Mouse (Mus musculus) urinary bladder, postnatal 4 days (tissue): ENCODE results near the gene Fam19a1.

Experiments used
- DNase-seq, 2 experiments: peaks; one replicate each; pipeline ENCODE4 v3.0.0; 2021 to 2022; ENCODE audit warnings: low spot score in 2 of 2

Fam19a1 gene

DNA sequence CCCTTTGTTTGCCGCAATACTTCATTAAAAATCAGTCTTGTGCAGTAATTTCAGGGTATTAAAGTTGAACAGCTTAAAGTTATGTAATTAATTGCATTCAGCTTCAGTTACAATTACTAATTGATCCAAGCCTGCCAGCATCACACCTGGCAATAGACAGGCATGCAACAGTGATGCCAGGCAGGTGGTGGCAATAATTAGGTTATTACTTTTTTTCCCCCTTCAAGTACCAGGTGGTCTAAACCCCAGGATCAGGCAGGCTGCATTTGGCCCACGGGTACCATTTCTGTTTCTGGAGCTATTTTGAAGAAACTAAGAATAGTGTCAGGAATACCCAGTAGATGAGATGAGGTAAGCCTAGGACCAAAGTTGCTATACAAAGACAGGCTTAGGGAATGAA is 141.9 kb downstream of the Fam19a1 start:
- no peak for DNase-seq

DNA sequence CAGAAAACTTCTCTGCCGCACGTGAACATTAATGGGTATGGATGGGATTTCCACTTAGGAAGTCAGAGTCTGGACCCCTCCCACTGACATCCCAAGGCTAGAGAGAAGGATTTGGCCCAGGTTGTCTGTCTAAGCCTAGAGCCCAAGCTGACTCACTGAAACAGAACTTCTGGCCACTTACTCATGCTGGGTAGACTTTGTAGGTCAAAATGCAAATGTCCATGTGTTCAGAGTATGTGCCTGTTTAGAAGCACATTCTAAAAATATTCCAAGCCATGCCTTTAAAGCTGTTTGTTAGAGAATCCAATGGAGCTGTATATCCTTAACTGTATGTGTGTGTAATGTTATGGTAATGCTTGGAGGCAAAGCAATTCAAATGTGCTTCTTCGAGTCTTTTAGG is 145.7 kb downstream of the Fam19a1 start:
- no peak for DNase-seq

DNA sequence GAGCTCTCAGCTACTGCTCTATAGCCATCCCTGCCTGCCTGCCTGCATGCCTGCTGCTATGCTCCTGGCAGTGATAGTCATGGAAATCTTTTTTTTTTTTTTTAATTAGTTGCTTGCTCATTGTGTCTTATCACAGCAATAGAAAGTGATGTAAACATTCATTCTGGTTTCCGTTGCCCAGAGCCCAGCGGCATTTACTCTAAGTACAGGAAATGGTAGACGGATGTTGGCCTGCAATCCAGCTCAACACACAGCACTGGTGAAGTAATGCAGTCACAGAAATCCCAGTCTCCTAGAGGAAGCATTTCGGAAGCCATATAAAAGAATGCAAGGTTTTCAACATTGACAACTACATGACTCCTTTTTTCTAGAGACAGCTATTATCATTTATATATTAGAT is 153.5 kb downstream of the Fam19a1 start:
- DNase-seq: no peak

DNA sequence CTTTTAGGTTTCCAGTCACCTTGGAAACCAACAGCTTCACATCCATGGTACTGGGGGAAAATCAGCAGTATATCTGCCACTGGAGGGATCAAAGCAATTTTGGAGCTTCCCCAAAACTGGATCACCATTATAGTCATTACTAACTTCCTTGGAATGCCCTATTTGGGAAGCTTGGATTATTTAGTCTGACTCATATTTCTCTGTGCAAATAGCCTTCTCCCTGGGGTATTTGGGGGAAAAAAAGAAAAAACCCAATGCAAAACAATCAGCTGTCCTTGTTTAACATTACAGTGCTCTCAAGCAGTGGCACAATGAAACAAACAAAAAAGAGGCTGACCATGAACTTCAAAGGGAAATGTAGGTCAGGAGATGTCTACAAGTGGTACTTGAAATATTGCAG is 155.8 kb downstream of the Fam19a1 start:
- DNase-seq: no peak

DNA sequence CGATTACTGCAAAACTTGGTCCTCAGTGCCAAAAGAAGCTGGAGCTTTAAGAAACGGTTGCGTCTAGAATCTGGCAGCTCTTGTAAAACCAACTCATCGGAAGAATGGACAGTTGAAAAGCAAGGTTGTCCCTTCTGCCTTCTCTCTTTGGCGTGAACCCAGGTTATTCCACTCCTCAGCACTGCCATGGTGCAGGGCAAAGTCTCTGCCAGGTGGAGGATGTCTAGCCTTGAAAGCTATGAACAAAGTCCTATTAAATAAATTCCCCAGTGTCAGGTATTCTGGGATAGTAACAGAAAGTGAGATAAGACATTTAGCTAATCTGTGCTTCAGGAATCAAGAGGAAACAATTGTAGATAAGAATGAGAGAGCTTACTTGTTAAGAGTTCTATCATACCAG is 157.5 kb downstream of the Fam19a1 start:
- DNase-seq: no peak

DNA sequence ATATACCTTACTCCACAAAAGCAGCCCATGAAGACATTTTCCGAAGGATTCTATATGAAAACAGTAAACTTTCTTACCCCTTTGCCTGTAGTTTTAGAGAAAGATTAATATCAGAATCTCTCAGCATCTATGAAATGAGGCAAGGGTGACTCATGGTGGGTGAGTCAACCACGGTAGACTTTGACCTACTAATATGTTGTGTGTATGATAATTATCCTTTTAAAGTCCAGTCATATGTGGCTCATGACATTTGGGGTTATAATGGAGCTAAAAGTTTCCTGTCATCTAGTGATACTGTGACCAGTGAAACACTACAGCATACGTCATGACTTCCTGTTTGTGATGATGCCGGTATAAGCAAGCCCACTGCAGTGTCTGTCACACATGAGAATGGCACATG is 170.8 kb downstream of the Fam19a1 start:
- no peak for DNase-seq

DNA sequence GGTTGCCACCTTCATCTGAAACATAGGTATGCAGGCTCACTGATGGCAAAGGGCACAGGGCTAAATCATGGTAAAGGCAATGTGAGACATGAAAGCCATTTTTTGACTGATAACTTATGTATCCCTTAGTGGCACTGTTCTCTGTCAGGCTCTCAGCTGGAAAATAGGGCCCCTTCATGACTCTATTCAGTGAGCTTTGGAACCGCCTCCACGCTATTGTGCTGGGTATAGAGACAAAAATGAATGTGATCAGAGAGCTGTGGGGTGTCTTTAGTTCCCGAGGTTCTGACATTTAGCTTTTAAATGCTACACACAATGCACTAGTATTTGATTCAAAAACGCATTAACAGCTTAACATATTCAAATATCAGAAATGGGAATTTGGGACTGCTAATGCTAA is 171.6 kb downstream of the Fam19a1 start:
- no peak for DNase-seq

DNA sequence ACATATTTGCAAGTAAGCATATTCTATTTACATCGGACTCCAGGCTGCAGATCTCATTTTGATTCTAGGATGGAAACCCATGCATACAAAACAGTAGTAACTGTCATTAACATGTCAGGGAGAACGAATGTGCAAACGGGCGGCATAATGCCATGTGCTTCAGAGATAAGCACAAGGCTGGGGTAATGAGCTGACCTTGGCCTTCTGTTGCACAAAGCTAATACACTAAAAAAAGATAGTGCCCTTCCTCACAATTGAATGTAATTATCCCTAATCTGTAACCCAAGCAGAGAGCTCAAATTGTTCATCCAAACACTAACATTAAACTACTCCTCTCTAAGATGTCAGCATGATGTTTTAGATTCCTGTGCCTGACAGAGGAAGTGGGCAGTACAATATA is 173.3 kb downstream of the Fam19a1 start:
- DNase-seq: no peak

DNA sequence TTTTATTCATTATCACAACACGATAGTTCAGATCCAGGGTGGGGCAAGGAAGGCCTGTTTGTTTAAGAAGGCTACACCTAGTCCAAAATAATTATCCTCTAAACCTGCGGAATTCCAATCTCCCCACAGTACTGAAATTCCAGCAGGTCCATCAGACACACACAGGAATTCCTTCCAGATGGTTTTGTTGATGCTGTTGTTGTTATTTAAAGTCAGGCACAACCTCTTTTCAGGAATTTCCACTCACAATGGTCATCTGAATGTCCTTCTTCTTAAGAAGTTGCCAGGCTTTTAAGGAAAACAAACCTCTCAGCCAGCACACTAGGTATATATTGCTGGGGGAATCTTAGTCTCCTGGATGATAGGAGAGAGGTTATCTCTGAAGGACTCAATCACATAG is 174.4 kb downstream of the Fam19a1 start:
- no peak for DNase-seq

DNA sequence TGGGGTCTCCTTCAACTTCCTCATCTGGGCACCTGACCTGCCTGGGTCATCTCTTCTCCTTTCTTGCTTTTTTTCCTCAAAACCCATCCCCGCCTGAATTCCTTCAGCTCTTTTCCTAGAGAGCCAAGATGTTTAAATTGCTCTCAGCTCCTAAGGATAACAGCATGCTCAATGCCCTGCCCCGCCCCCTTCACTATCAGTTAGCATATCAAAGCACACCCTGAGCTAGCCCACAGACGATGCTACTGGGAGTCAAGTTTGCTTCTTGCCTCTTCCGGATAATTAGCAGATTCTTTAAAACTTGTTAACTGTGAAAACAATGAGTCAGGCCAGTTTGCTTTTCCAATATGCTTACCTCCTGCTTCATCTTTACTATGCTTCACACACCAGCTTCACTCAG is 176.7 kb downstream of the Fam19a1 start:
- DNase-seq: no peak

DNA sequence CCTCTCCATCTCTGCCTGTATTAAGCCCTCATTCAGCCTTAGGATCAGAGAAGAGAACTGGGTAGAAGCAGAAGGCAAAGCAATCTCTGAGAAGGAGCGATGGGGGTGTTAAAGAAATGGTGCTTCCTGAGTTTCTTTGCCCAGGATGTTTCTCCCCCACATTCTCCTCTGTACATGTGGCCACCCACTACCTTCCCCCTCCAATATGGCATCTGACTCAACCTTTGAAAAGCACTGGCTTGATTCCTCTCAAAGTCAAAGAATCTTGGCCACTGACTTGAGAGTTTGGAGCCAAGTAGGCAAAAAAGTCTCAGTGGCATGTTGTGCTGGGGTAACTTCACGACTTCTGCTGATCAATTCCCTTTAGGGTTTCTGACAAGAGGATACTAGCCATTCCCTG is 234.5 kb downstream of the Fam19a1 start:
- DNase-seq: no peak

DNA sequence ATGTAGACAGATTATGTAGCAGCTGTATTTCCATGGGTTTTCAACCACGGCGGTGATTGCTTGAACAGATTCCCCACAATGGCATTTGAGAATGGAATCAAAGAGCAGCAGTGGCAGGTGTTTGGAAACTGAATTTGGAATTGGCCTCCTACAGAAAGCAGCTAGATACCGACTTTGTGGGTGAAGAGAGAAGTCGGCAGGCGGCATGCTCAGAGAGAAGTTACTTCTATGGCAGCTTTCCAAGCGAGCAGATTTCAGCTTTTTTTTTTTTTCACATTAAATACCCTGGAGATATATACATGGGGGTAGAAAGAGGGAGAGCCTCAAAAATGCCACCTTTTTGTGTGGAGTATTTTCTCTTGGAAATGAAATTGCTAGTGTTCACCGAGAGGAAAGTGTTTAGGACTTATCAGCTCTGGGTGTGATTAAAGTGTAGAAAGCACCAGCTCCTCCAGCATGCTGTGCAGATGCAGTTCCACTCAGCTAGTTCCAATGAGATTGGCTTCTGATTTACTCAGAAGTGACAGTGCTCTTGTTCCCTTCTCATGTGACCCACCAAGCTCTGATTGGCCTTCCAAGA is 236.6 kb downstream of the Fam19a1 start:
- DNase-seq: no peak

DNA sequence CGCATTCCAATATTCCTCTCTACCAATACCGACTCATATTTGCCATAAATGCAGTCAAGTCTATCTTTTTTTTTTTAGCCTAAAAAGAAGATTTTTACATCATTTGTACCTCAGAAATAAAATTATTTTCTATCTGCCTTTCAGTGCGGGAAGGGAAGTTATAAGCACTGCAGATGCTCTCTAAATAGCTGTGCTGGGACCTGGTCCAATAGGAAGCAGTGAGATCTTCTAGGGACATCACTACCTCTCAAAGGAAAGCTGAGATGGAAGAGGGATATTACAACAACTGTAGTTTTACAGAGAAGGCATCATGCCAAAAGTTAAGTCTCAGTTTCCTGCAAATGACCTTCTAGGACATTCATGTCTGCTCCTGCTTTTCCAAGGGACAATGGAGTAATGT is 256.6 kb downstream of the Fam19a1 start:
- no peak for DNase-seq

DNA sequence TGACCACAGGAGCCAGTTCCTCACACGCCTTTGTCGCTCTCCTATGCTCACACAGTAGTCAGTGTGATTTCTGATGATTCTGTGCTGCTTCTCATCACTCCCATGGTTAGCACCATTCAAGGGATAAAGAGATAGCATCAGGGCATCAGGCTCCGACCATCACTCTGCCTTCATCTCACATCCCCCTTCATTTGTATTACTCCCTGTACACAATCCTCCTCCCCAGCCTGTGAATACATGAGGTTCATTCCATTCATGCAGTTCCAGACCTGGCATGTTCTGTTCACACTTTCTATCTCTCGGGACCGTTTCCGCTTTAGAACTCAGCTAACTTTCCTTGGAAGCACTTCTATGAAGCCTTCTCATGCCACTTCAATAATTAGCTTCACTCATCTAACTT is 259.9 kb downstream of the Fam19a1 start:
- no peak for DNase-seq

DNA sequence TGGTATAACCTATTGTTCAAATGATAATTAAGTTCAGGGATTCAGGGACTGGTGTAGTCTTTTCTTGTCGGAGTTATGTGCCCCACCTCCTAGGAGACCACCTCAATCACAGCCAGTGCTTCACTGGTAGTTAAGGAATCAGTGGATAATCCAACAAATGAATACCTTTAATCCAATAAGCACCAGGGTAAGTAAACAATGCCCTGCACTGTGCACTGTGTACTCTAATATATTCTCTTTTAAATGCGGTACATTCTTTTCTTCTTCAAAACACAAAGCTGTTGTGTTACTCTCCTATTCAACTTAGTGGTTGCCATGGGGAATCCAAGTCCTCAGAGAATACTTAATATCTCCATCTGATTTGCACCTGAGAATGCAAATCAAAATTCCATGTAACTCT is 260.3 kb downstream of the Fam19a1 start:
- DNase-seq: no peak

DNA sequence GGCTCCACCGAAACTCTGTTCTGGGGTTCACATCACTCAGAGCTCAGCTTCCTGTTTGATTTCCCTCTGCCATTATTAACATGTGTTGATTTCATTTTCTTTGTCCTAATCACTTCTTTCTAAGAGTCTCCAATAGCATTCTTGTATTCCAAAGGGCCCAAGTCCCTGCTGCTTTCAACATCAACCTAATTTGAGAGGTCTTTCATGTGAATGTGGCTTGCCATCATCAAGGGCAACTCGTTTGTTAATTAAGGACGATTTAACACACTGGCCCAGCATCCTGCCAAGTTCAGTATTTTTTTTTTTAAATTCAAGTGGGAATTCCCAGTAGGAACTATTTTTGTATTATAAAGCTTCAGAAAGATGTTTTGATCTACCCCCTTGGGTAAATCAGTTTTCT is 263.8 kb downstream of the Fam19a1 start:
- DNase-seq: no peak

DNA sequence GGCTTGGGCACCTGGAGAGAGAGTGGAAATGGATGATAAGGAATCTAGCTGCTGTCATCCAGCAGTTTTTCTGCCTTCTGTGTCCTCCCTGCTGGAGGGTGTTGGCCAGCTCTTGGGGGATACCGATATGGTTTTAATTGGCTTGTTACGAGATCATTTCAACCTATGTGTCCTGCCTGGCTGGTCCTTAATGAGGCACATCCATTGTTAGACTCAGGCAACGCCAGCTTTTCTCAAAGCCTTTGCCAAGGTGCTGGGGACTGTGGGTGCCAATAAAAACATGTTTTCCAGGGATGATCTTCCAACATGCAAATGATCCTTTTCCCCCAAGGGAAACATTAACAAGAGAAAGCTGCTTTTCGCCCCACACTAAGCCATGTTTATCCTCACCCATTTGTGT is 266.3 kb downstream of the Fam19a1 start:
- no peak for DNase-seq

DNA sequence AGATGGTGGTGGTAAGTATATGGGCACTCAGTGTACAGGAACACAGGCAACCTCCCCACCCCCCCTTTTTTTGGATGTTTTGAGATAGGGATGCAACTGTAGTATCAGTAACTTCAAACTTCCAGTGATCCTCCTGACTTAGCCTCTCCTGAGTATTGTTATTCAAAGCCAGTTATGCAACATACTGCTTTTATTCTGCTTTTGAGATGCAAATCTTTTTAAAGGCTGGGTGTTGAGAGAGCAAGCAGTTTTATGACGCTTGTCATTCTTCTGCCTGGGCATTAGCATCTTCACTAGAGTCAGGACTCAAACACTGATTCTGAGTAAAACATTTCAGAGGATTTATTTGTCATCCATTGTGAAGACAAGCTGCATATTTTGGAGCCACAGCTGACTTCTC is 271.5 kb downstream of the Fam19a1 start:
- DNase-seq: no peak

DNA sequence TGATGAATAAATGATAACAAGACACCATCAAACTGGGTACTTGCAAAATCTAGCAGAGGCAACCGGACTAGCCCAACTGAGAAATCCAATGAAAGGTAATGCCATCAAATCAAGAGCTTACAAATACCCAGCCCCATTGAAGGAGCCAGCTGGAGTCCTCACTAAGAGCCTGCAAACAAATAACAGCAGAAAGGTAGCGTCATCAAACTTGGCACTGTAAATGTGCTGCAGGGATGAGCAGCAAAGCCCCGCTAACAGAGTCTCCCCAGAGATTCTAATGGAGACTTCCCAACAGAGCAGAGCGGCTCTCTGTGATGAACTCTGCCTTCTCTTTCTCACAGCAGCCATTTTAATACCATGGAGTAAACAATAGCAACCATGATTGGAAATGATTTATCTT is 305.9 kb downstream of the Fam19a1 start:
- no peak for DNase-seq

DNA sequence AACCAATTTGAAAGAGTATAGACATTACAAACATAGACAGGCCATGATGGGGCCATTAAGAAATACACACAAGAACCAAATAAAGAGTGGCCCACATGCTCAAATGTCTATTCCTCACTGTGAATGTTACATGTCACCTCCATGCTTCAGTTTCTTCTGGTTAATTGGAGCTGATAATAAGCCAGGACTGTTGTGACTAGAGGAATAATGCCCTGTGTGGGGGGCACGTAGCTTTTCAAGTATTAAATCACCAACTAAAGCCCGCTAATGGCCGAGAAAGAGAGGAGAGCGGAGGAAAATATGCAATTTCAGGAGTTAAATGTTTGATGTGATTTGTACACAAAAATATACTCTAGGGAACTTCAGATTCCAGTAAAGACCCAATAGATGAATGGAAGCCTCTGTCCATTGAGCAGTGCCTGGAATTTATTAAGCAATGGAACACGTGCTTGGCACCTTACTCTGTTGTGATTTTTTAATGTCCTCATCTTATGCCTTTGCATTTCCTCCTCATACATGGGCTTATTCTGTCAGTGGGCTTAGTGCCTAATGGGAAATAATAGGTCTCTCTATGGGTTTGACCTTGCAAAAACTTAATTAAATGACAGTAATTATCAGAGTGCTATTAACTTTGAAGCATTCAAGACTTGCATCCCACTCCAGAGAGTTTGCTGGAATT is 306.9 kb downstream of the Fam19a1 start:
- no peak for DNase-seq

DNA sequence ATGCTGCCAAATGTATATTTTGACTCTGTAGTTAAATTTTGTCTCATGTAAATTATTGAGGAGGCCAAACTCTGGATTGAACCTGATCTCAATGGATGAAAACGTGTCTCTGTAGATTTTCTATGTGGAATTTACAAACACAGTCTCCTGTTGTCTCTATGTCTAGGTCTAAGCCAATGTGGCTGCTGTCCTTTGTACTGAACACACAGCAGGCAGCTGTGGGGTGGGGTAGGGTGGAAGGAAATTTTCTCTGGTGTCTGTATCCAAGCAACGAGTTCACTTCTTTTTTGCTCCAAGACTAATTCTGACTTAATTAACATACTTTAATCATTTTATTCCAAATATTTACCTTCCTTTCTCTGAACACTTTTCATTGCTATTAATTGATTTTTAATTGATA is 307.6 kb downstream of the Fam19a1 start:
- DNase-seq: no peak

DNA sequence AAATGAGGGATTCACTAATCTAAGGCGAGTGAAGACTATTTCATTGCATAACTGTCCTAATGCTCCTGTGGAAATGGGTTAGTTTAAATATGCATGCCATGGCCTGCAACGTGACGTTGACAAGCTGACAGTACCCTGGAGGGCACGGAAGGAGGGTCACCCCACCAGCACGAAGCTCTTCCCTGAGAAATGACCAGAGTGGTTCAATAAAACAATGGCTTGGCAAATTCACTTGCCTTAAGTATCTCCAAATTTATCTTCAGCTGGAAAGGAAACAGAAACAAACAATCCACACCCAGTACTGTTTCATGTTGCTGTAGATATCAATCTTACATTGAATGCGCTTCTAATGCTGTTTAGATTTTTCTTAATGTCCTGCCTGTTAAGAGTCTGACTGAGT is 316.4 kb downstream of the Fam19a1 start:
- no peak for DNase-seq

DNA sequence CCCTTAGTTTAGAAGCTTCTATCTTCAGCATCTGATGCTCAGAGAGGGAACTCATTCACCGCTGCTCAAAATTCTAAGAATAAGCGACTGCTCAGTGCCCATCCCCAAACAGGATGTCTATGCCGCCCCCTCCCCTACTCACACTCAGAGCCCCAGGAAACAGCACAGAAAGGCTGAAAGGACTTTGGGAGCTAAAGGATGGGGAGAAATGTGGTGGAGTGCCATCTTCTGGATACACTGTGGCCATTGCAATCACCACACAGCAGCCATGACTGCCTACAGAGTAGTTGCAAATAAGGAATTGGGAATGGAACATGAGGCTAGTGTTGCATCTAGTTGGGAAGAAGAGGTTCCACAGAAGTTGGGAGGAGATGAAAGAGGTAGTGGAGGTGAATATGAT is 319.4 kb downstream of the Fam19a1 start:
- no peak for DNase-seq

DNA sequence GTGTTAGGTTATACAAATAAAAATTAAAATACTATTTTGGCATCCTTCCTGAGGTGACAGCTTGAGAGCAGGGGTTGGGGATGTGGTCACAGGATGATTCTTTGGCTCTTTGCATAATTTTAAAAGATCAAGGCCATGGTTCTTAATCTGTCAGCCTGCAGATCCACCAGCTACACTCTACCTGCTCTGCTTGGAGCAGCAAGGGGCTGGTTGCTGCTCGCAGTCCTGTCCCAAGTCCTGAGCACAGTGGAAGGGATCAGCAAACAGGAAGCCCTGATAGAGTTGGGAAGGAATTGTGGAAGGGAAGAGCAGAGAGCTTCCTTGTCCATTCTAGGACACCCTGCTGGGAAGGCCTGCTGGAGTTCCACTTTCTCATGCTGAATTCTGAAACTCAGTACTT is 320.9 kb downstream of the Fam19a1 start:
- no peak for DNase-seq
